Mouse (Mus musculus) lung, embryonic 16.5 days (tissue): ENCODE results near the gene Macf1. TPM values are rescaled to one million over a fixed set of nuclear protein-coding genes. Genes with fewer than 3 reads are reported as not detected.

ENCODE experiments used
- ATAC-seq: fragments of 200-750 bp; cut with Nextera tagmentation; 2 replicates; pipeline ENCODE4 v1.8.0; 2017; ENCODE audit warnings: low read depth, mild to moderate bottlenecking, moderate library complexity
- H3K27ac ChIP-seq: fragments of 300-500 bp; sonication (generic); 2 replicates; pipeline ENCODE4 v1.5.1; 2014; ENCODE audit warnings: mild to moderate bottlenecking, control low read depth, low read length
- H3K27me3 ChIP-seq: fragments of 300-500 bp; sonication (generic); 2 replicates; pipeline ENCODE4 v1.6.1; 2014; ENCODE audit warnings: low read depth, low read length, mixed read lengths; ENCODE audit not compliant: control insufficient read depth, insufficient read depth
- H3K36me3 ChIP-seq: fragments of 300-500 bp; sonication (generic); 2 replicates; pipeline ENCODE4 v1.6.1; 2014; ENCODE audit warnings: low read length; ENCODE audit not compliant: control insufficient read depth, insufficient read depth
- H3K4me1 ChIP-seq: fragments of 300-500 bp; sonication (generic); replicated peaks from 2 replicates; pipeline ENCODE4 v1.6.1; 2014; ENCODE audit warnings: low read length, mixed read lengths; ENCODE audit not compliant: control insufficient read depth, insufficient read depth
- H3K4me2 ChIP-seq: fragments of 300-500 bp; sonication (generic); 2 replicates; pipeline ENCODE4 v1.6.1; 2014; ENCODE audit warnings: low read depth, low read length, control low read depth
- H3K4me3 ChIP-seq: fragments of 300-500 bp; sonication (generic); 2 replicates; pipeline ENCODE4 v1.5.1; 2014; ENCODE audit warnings: mild to moderate bottlenecking, low read length, control low read depth
- H3K9ac ChIP-seq: fragments of 300-500 bp; sonication (generic); 2 replicates; pipeline ENCODE4 v1.6.1; 2014; ENCODE audit warnings: low read length, control low read depth
- H3K9me3 ChIP-seq: fragments of 300-500 bp; sonication (generic); 2 replicates; pipeline ENCODE4 v1.6.1; 2016; ENCODE audit warnings: low read length; ENCODE audit not compliant: control insufficient read depth
- WGBS: fragments of 180-500 bp; shearing (Covaris S2); extraction: QIAGEN DNeasy Blood & Tissue Kit; methylation state at CpG from one replicate; pipeline ENCODE4 v1.1.7; 2014; 5-methylcytosine and 5-hydroxymethylcytosine counted together
- polyA plus RNA-seq: library from polyadenylated mRNA; unstranded; fragments of >200 nt; fragmentation: Nextera tagmentation; extraction: Ambion mirVana; gene quantifications from 2 replicates; pipeline ENCODE4 v1.2.1, GENCODE M21; 2015

The Macf1 gene
- polyA plus RNA-seq, 1 experiment from 2014 or later, result 77.8 TPM

GRCm38 (mm10) chr4:123680962-123681361 is 3.2 kb downstream of the Macf1 start:
- Histone ChIP-seq H3K27ac (no peak overlapping the region), H3K9me3 (no peaks in the 10 kb centered on the region), H3K4me1 (0 out of 2 replicates have a peak, but pooled peaks cover 2% of the 10 kb centered on the region), H3K9ac (no peak overlapping the region), H3K27me3 (peaks cover 10% of the 10 kb centered on the region), H3K4me2 (no peak overlapping the region), H3K4me3 (no peak overlapping the region), H3K36me3 (no peaks in the 10 kb centered on the region)
- 36% methylated on average over 7 of the region's 7 CpGs for WGBS
- no peak for ATAC-seq

GRCm38 (mm10) chr4:123677060-123677804 is 6.9 kb downstream of the Macf1 start:
- no peaks in the 10 kb centered on the region for H3K27me3 ChIP-seq
- 53% methylated on average over 10 of the region's 10 CpGs for WGBS
- no peak overlapping the region for H3K27ac ChIP-seq
- H3K4me3 ChIP-seq, result no peak overlapping the region
- no peaks in the 10 kb centered on the region for H3K4me1 ChIP-seq
- H3K36me3 ChIP-seq, result no peaks in the 10 kb centered on the region
- H3K9ac ChIP-seq, result no peak overlapping the region
- H3K4me2 ChIP-seq, result no peak overlapping the region
- ATAC-seq, result no peak
- H3K9me3 ChIP-seq, result no peaks in the 10 kb centered on the region

- Histone ChIP-seq H3K27ac (no peak overlapping the region), H3K27me3 (no peaks in the 10 kb centered on the region), H3K9ac (no peak overlapping the region), H3K9me3 (no peaks in the 10 kb centered on the region), H3K4me1 (peaks cover 12% of the 10 kb centered on the region), H3K4me3 (no peak overlapping the region), H3K4me2 (no peak overlapping the region), H3K36me3 (no peaks in the 10 kb centered on the region)
- no peak for ATAC-seq
Observed at GRCm38 (mm10) chr4:123670598-123670997, 13.6 kb downstream of the Macf1 start.

DNA sequence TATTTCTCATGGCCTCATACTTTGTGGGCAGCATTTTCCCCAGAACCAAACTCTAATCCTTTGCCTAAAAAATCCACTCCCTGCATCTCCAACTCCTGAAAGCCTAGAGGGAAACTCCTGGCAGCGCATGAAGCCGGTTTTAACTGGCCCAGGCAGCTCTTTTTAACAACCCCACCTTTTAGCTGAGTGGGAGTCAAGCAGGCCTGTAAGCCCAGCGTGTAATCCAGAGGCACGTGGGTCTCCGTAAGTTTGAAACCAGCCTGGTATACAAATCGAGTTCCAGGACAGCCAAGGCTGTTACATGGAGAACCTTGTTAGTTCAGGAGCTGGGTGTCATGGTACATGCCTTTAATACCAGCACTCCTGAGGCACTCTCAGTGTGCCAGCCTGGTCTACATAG is 14.5 kb downstream of the Macf1 start:
- no peak for ATAC-seq
- WGBS, result 67% methylated on average over 6 of the region's 6 CpGs
- Histone ChIP-seq H3K4me1 (peaks cover 14% of the 10 kb centered on the region), H3K27me3 (no peaks in the 10 kb centered on the region), H3K9ac (no peak overlapping the region), H3K36me3 (no peaks in the 10 kb centered on the region), H3K27ac (no peak overlapping the region), H3K4me2 (no peak overlapping the region), H3K4me3 (no peak overlapping the region), H3K9me3 (no peaks in the 10 kb centered on the region)

DNA sequence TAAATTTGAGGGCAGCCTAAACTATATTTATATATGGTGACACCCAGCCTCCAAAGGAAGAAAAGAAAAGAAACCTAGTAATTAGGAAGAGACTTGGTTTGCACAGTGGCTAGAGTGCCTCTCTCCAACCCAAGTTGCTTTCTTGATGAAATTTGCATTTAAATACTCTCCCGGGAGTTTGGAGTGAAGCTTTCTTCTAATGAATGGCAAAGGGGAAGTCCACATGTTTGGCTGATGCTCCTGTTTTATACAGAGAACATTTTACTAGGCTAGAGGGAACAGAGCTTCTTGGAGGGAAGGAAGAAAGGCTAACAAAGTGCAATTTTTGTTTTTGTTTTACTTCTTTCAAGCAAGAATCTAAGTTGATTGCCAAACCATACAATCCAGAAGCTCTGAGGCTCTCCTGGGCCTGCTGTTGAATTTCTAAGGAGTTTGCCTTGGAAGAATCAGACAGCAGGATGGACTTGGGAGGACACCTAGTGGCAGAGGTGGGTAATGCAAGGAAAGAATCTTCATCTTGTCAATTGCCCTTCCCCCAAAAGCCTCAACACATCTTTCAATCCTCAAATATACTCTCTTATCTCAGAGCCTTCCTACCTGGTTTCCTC is 16.8 kb downstream of the Macf1 start:
- H3K27ac ChIP-seq, result no peak overlapping the region
- no peak overlapping the region for H3K4me3 ChIP-seq
- H3K9me3 ChIP-seq, result no peaks in the 10 kb centered on the region
- no peak for ATAC-seq
- H3K27me3 ChIP-seq, result no peaks in the 10 kb centered on the region
- no peak overlapping the region for H3K9ac ChIP-seq
- H3K36me3 ChIP-seq, result no peaks in the 10 kb centered on the region
- no peak overlapping the region for H3K4me2 ChIP-seq
- H3K4me1 ChIP-seq, result peaks cover 19% of the 10 kb centered on the region
- WGBS, result 41% methylated on average over 1 of the region's 1 CpGs

DNA sequence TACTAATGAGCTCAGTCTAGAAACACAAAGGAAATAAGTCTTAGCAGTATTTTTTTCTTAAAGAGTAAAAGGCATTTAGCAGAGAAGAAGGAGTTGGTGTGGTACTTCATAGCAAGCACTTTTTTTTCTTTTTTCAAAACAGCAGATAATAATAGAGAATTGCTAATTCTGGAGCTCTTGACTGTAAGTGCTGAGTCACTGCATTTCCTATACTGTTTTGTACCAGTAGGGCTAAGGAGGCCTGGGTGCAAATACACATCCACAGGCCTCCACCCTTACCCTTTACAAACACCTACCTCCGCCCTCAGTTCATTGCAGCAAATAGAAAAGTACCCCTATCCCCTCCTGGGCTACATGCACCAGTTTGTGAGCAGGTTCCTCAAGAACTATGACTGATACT is 17.6 kb downstream of the Macf1 start:
- Histone ChIP-seq H3K9me3 (no peaks in the 10 kb centered on the region), H3K4me2 (no peak overlapping the region), H3K36me3 (no peaks in the 10 kb centered on the region), H3K9ac (peak overlapping the region; percentile 33; the same call in 1 of the 2 replicates), H3K27me3 (no peaks in the 10 kb centered on the region), H3K27ac (no peak overlapping the region), H3K4me3 (no peak overlapping the region), H3K4me1 (peaks cover 26% of the 10 kb centered on the region)
- 77% methylated on average over 1 of the region's 1 CpGs for WGBS
- no peak for ATAC-seq

GRCm38 (mm10) chr4:123665681-123666278 is 18.4 kb downstream of the Macf1 start:
- no peak for ATAC-seq
- peak overlapping the region; percentile 72 for H3K4me2 ChIP-seq
- peak overlapping the region; percentile 96 for H3K4me3 ChIP-seq
- peak overlapping the region; percentile 98 for H3K27ac ChIP-seq
- peak overlapping the region; percentile 97 for H3K9ac ChIP-seq
- 27% methylated on average over 11 of the region's 11 CpGs for WGBS
- H3K36me3 ChIP-seq, result no peaks in the 10 kb centered on the region
- peaks cover 31% of the 10 kb centered on the region for H3K4me1 ChIP-seq
- H3K27me3 ChIP-seq, result no peaks in the 10 kb centered on the region
- no peaks in the 10 kb centered on the region for H3K9me3 ChIP-seq

GRCm38 (mm10) chr4:123664951-123665661 is 19.1 kb downstream of the Macf1 start:
- peak overlapping the region; percentile 96 for H3K4me3 ChIP-seq
- H3K4me1 ChIP-seq, result peaks cover 31% of the 10 kb centered on the region
- peak overlapping the region; percentile 98 for H3K27ac ChIP-seq
- 0% methylated on average over 40 of the region's 58 CpGs for WGBS
- no peaks in the 10 kb centered on the region for H3K36me3 ChIP-seq
- no peaks in the 10 kb centered on the region for H3K27me3 ChIP-seq
- H3K4me2 ChIP-seq, result peak overlapping the region; percentile 72
- H3K9me3 ChIP-seq, result no peaks in the 10 kb centered on the region
- peak; percentile 11; the same call in 1 of the 2 replicates for ATAC-seq
- H3K9ac ChIP-seq, result peak overlapping the region; percentile 97
